Mouse (Mus musculus) liver (tissue): ENCODE data around the gene Katnal1.

Experiments used
- DNase-seq: peaks from one replicate; pipeline ENCODE4 v3.0.0-alpha.2; 2020; ENCODE audit warnings: mixed read lengths

The Katnal1 gene

GRCm38 (mm10) chr5:148867171-148867570 is 61.9 kb downstream of the Katnal1 start:
- DNase-seq: no peak

GRCm38 (mm10) chr5:148866571-148866970 is 62.5 kb downstream of the Katnal1 start:
- DNase-seq: no peak

- DNase-seq: no peak
These were observed 65.7 kb downstream of the Katnal1 start for GRCm38 (mm10) chr5:148863409-148863808.

GRCm38 (mm10) chr5:148862853-148863252 is 66.3 kb downstream of the Katnal1 start:
- no peak for DNase-seq

DNA sequence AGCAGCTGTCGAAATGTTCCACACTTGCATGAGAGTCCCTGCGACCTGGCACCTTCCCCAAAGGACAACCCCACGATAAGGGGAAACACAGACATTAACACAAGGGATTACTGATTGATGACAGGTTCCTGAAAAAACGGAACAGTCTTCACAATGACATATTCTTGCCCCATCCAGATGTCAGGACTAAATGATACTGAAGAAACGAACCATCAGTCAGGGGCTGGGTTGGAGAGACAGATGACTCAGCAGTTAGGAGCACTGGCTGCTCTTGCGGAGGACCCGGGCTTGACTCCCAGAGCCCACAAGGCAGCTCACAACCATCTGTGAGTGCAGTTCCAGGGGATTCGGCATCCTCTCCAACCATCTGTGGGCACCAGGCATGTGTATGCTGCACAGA is 67.0 kb downstream of the Katnal1 start:
- DNase-seq: no peak

GRCm38 (mm10) chr5:148857522-148857921 is 71.6 kb downstream of the Katnal1 start:
- peak; percentile 22 for DNase-seq

GRCm38 (mm10) chr5:148855047-148855446 is 74.1 kb downstream of the Katnal1 start:
- no peak for DNase-seq

- DNase-seq: no peak
These were observed 75.0 kb downstream of the Katnal1 start for GRCm38 (mm10) chr5:148854166-148854565.

- no peak for DNase-seq
These were observed 79.6 kb downstream of the Katnal1 start for GRCm38 (mm10) chr5:148849516-148849915.

DNA sequence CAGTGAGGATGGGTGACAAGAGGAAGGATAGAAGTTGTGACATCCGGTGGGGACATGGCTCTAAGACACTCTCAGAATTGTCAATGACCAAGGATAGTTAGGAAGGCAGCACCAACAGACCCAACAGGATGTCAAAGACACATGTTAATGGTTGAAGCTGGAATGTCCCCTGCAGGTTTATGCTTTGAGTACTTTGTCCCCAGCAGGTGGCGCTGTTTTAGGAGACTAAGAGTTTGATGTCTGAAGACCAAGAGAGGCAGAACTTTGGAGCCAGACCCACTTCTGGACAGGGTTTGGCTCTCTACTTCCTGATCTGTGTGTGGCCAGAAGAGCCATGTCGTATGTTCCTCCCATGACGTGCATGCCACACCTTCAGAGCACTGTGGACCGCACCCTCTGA is 82.1 kb downstream of the Katnal1 start:
- DNase-seq: peak; percentile 19

DNA sequence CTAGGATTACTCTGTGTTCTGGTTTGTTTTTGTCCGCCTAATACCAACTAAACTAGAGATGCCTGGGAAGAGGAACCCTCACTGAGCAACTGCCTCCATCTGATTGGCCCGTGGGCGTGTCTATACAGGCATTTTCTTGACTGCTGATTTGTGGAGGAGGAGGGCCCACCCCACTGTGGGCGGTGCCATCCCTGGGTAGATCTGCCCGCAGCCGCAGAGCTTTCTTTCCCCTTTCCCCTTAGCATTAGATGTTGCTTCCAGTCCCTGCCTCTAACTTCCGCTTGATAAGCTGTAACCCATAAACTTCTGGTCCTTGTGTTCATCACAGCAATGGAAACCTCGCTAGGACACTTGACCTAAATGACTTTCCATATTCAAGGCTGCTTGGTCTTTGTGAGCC is 92.1 kb downstream of the Katnal1 start:
- peak; percentile 83 for DNase-seq

- DNase-seq: peak; percentile 80
These were observed 97.4 kb downstream of the Katnal1 start for GRCm38 (mm10) chr5:148831596-148832257.

DNA sequence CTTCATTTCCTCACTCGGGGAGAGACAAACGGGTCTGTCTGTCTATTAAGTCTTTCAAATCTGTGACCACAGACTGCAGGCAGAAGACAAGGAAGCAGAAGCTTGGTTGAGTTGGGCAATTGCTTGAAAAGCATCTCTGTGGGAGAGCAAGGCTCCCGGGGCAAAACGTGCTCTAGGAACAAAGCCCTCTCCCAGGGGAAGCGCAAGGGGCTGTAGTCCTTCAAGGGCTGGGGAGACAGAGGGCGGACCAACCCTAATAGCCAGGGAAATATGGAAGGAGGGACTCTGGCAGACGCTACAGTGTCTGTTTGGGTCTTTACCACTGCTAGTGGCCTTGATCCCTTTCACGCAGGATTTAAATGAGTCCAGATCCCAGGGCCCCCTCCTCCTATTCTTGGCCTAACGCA is 98.0 kb downstream of the Katnal1 start:
- no peak for DNase-seq

- no peak for DNase-seq
These were observed 103.4 kb downstream of the Katnal1 start for GRCm38 (mm10) chr5:148825732-148826131.

DNA sequence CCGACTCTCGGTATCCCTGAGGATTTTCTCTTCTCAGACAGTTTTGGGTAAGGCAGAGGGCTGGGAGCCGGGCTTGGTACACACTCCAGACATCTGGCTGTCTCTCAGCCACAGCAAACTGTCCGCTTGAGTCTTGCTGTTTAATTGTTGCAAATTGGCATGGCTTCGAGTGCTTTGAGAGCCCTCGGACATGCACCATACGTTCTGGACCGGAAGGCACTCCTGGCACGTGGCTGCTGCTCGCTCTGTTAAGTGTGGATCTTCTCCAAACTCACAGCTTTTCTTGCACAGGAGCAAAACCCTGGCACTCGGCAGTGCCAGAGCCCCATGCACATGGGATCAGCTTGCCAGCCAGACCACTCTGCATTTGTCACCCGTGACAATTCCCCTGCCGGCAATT is 106.3 kb downstream of the Katnal1 start:
- DNase-seq: no peak
